Mouse (Mus musculus) limb, embryonic 12.5 days (tissue): ENCODE data around the gene Pitpnm2. TPM values are rescaled to one million over a fixed set of nuclear protein-coding genes. Genes with fewer than 3 reads are reported as not detected.

Experiments
- ATAC-seq: fragments of 200-750 bp; cut with Nextera tagmentation; 2 replicates; pipeline ENCODE4 v1.8.0; 2017; ENCODE audit warnings: low read depth, moderate TSS enrichment; ENCODE audit not compliant: insufficient number of reproducible peaks, insufficient read depth, low FRiP score, low TSS enrichment
- H3K27ac ChIP-seq: fragments of 300-500 bp; sonication (generic); 2 replicates; pipeline ENCODE4 v1.5.1; 2016; ENCODE audit warnings: mild to moderate bottlenecking, moderate library complexity
- H3K27me3 ChIP-seq: fragments of 300-500 bp; sonication (generic); 2 replicates; pipeline ENCODE4 v1.6.1; 2016; ENCODE audit warnings: mild to moderate bottlenecking, moderate library complexity
- H3K36me3 ChIP-seq: fragments of 300-500 bp; sonication (generic); 2 replicates; pipeline ENCODE4 v1.6.1; 2016; ENCODE audit warnings: mild to moderate bottlenecking, moderate library complexity
- H3K4me1 ChIP-seq: fragments of 300-500 bp; sonication (generic); replicated peaks from 2 replicates; pipeline ENCODE4 v1.6.1; 2016
- H3K4me2 ChIP-seq: fragments of 300-500 bp; sonication (generic); 2 replicates; pipeline ENCODE4 v1.6.1; 2016; ENCODE audit warnings: mild to moderate bottlenecking, moderate library complexity
- H3K4me3 ChIP-seq: fragments of 300-500 bp; sonication (generic); replicated peaks from 2 replicates; pipeline ENCODE4 v1.5.1; 2016; ENCODE audit warnings: mild to moderate bottlenecking
- H3K9ac ChIP-seq: fragments of 300-500 bp; sonication (generic); replicated peaks from 2 replicates; pipeline ENCODE4 v1.6.1; 2016; ENCODE audit warnings: mild to moderate bottlenecking, moderate library complexity
- H3K9me3 ChIP-seq: fragments of 300-500 bp; sonication (generic); 2 replicates; pipeline ENCODE4 v1.6.1; 2016; ENCODE audit warnings: mild to moderate bottlenecking, moderate library complexity
- WGBS: fragments of 180-500 bp; shearing (Covaris S2); methylation state at CpG from one replicate; pipeline ENCODE4 v1.1.7; 2016; 5-methylcytosine and 5-hydroxymethylcytosine counted together
- polyA plus RNA-seq: library from polyadenylated mRNA; unstranded; fragments of >200 nt; fragmentation: Nextera tagmentation; extraction: Ambion mirVana; gene quantifications from 2 replicates; pipeline ENCODE4 v1.2.1, GENCODE M21; 2016

Pitpnm2 gene
- polyA plus RNA-seq, 1 experiment from 2014 or later = 3.1 TPM

GRCm38 (mm10) chr5:124266821-124267220 lies 17.3 kb upstream of the Pitpnm2 start:
- Histone ChIP-seq H3K4me2 (no peak overlapping the region), H3K27ac (no peak overlapping the region), H3K4me3 (no peak overlapping the region), H3K36me3 (peaks cover 78% of the 10 kb centered on the region), H3K27me3 (no peaks in the 10 kb centered on the region), H3K9ac (no peak overlapping the region), H3K4me1 (no peaks in the 10 kb centered on the region), H3K9me3 (no peaks in the 10 kb centered on the region)
- no peak for ATAC-seq
- 90% methylated on average over 6 of the region's 6 CpGs for WGBS

GRCm38 (mm10) chr5:124263246-124263645 lies 13.7 kb upstream of the Pitpnm2 start:
- H3K9ac ChIP-seq = no peak overlapping the region
- no peak overlapping the region for H3K4me2 ChIP-seq
- no peaks in the 10 kb centered on the region for H3K27me3 ChIP-seq
- WGBS = 85% methylated on average over 4 of the region's 4 CpGs
- H3K27ac ChIP-seq = 0 out of 2 replicates have a peak overlapping the region, but pooled peaks have one; percentile 41
- no peaks in the 10 kb centered on the region for H3K9me3 ChIP-seq
- no peak for ATAC-seq
- H3K36me3 ChIP-seq = peaks cover 81% of the 10 kb centered on the region
- no peaks in the 10 kb centered on the region for H3K4me1 ChIP-seq
- H3K4me3 ChIP-seq = no peak overlapping the region

GRCm38 (mm10) chr5:124262090-124262489 lies 12.5 kb upstream of the Pitpnm2 start:
- Histone ChIP-seq H3K4me3 (no peak overlapping the region), H3K4me2 (no peak overlapping the region), H3K27me3 (no peaks in the 10 kb centered on the region), H3K36me3 (peaks cover 92% of the 10 kb centered on the region), H3K4me1 (no peaks in the 10 kb centered on the region), H3K27ac (no peak overlapping the region), H3K9me3 (no peaks in the 10 kb centered on the region), H3K9ac (no peak overlapping the region)
- no peak for ATAC-seq
- WGBS = 77% methylated on average over 4 of the region's 4 CpGs

- H3K9ac ChIP-seq = no peak overlapping the region
- no peaks in the 10 kb centered on the region for H3K9me3 ChIP-seq
- H3K4me2 ChIP-seq = no peak overlapping the region
- no peak overlapping the region for H3K27ac ChIP-seq
- 81% methylated on average over 2 of the region's 2 CpGs for whole genome bisulfite sequencing
- no peaks in the 10 kb centered on the region for H3K4me1 ChIP-seq
- no peaks in the 10 kb centered on the region for H3K27me3 ChIP-seq
- H3K36me3 ChIP-seq = peaks cover 85% of the 10 kb centered on the region
- ATAC-seq = no peak
- no peak overlapping the region for H3K4me3 ChIP-seq
Observed at GRCm38 (mm10) chr5:124259133-124259532, 9.6 kb upstream of the Pitpnm2 start.

- Histone ChIP-seq H3K9me3 (no peaks in the 10 kb centered on the region), H3K36me3 (peaks cover 86% of the 10 kb centered on the region)
- 95% methylated on average over 1 of the region's 1 CpGs for WGBS
Observed at GRCm38 (mm10) chr5:124258026-124258425, 8.5 kb upstream of the Pitpnm2 start.

GRCm38 (mm10) chr5:124255141-124255540 lies 5.6 kb upstream of the Pitpnm2 start:
- no peaks in the 10 kb centered on the region for H3K9me3 ChIP-seq
- H3K4me2 ChIP-seq = no peak overlapping the region
- peaks cover 67% of the 10 kb centered on the region for H3K36me3 ChIP-seq
- H3K4me3 ChIP-seq = no peak overlapping the region
- 89% methylated on average over 7 of the region's 7 CpGs for WGBS
- H3K4me1 ChIP-seq = peaks cover 4% of the 10 kb centered on the region
- no peak overlapping the region for H3K9ac ChIP-seq
- H3K27ac ChIP-seq = no peak overlapping the region
- no peaks in the 10 kb centered on the region for H3K27me3 ChIP-seq
- ATAC-seq = no peak

More at GRCm38 (mm10) chr5:124258026-124258425, 8.5 kb upstream of the Pitpnm2 start:
- no peaks in the 10 kb centered on the region for H3K4me1 ChIP-seq
- no peak overlapping the region for H3K4me3 ChIP-seq
- no peak overlapping the region for H3K27ac ChIP-seq
- no peaks in the 10 kb centered on the region for H3K27me3 ChIP-seq
- no peak overlapping the region for H3K4me2 ChIP-seq
- H3K9ac ChIP-seq = no peak overlapping the region
- ATAC-seq = no peak

- 82% methylated on average over 8 of the region's 8 CpGs for WGBS
- Histone ChIP-seq H3K36me3 (peaks cover 52% of the 10 kb centered on the region), H3K9ac (no peak overlapping the region), H3K4me1 (peaks cover 9% of the 10 kb centered on the region), H3K4me2 (no peak overlapping the region), H3K27me3 (no peaks in the 10 kb centered on the region), H3K9me3 (no peaks in the 10 kb centered on the region), H3K27ac (no peak overlapping the region), H3K4me3 (no peak overlapping the region)
- no peak for ATAC-seq
Observed at GRCm38 (mm10) chr5:124253555-124253954, 4.0 kb upstream of the Pitpnm2 start.

- no peaks in the 10 kb centered on the region for H3K9me3 ChIP-seq
- H3K36me3 ChIP-seq = peaks cover 44% of the 10 kb centered on the region
- ATAC-seq = no peak
- no peak overlapping the region for H3K27ac ChIP-seq
- 95% methylated on average over 13 of the region's 13 CpGs for WGBS
- peaks cover 17% of the 10 kb centered on the region for H3K4me1 ChIP-seq
- H3K4me3 ChIP-seq = no peak overlapping the region
- H3K27me3 ChIP-seq = no peaks in the 10 kb centered on the region
- no peak overlapping the region for H3K4me2 ChIP-seq
- no peak overlapping the region for H3K9ac ChIP-seq
Observed at GRCm38 (mm10) chr5:124252580-124253320, 3.2 kb upstream of the Pitpnm2 start.

- Histone ChIP-seq H3K4me1 (peaks cover 17% of the 10 kb centered on the region), H3K36me3 (peaks cover 30% of the 10 kb centered on the region), H3K27ac (no peak overlapping the region), H3K4me3 (no peak overlapping the region), H3K9ac (no peak overlapping the region), H3K4me2 (no peak overlapping the region), H3K27me3 (0 out of 2 replicates have a peak, but pooled peaks cover 7% of the 10 kb centered on the region), H3K9me3 (no peaks in the 10 kb centered on the region)
- ATAC-seq = no peak
- WGBS = 75% methylated on average over 5 of the region's 5 CpGs
Observed at GRCm38 (mm10) chr5:124251070-124251469, 1.5 kb upstream of the Pitpnm2 start.

GRCm38 (mm10) chr5:124248845-124249613 lies 531 bp downstream of the Pitpnm2 start:
- peak overlapping the region; percentile 70 for H3K4me3 ChIP-seq
- ATAC-seq = peak; percentile 50; the same call in 1 of the 2 replicates
- H3K9me3 ChIP-seq = no peaks in the 10 kb centered on the region
- peaks cover 17% of the 10 kb centered on the region for H3K4me1 ChIP-seq
- H3K27me3 ChIP-seq = 0 out of 2 replicates have a peak, but pooled peaks cover 7% of the 10 kb centered on the region
- H3K9ac ChIP-seq = peak overlapping the region; percentile 79
- peak overlapping the region; percentile 86 for H3K4me2 ChIP-seq
- H3K27ac ChIP-seq = peak overlapping the region; percentile 12; the same call in 1 of the 2 replicates
- WGBS = 1% methylated on average over 77 of the region's 77 CpGs
- H3K36me3 ChIP-seq = peaks cover 30% of the 10 kb centered on the region

- H3K4me2 ChIP-seq = peak overlapping the region; percentile 86
- 0 out of 2 replicates have a peak, but pooled peaks cover 7% of the 10 kb centered on the region for H3K27me3 ChIP-seq
- H3K9ac ChIP-seq = no peak overlapping the region
- 46% methylated on average over 9 of the region's 9 CpGs for WGBS
- H3K9me3 ChIP-seq = no peaks in the 10 kb centered on the region
- H3K4me3 ChIP-seq = peak overlapping the region; percentile 70
- peaks cover 17% of the 10 kb centered on the region for H3K4me1 ChIP-seq
- no peak overlapping the region for H3K27ac ChIP-seq
- no peak for ATAC-seq
- peaks cover 21% of the 10 kb centered on the region for H3K36me3 ChIP-seq
Observed at GRCm38 (mm10) chr5:124247986-124248626, 1.5 kb downstream of the Pitpnm2 start.
